Mouse (Mus musculus): ENCODE measurements around the gene Apbb2. TPM values are rescaled to one million over a fixed set of nuclear protein-coding genes. Genes with fewer than 3 reads are reported as not detected.

The Apbb2 gene
- polyA plus RNA-seq, 1 experiment from 2014 or later: 36.8 TPM

GRCm38 (mm10) chr5:66328766-66329165, 289.8 kb downstream of the Apbb2 start:
- Histone ChIP-seq H3K27me3 (replicated peaks; ENCODE audit: low read depth, poor library complexity, severe bottlenecking) (no peaks in the 10 kb centered on the region), H3K4me3 (no peak overlapping the region), H3K27ac (replicated peaks) (no peak overlapping the region), H3K36me3 (replicated peaks) (peaks cover 6% of the 10 kb centered on the region; the same call in 1 of the 2 replicates), H3K9me3 (no peaks in the 10 kb centered on the region), H3K4me1 (peaks cover 14% of the 10 kb centered on the region)
- DNase-seq (ENCODE audit: low spot score): no peak
- WGBS: 84% methylated on average over 7 of the region's 7 CpGs

DNA sequence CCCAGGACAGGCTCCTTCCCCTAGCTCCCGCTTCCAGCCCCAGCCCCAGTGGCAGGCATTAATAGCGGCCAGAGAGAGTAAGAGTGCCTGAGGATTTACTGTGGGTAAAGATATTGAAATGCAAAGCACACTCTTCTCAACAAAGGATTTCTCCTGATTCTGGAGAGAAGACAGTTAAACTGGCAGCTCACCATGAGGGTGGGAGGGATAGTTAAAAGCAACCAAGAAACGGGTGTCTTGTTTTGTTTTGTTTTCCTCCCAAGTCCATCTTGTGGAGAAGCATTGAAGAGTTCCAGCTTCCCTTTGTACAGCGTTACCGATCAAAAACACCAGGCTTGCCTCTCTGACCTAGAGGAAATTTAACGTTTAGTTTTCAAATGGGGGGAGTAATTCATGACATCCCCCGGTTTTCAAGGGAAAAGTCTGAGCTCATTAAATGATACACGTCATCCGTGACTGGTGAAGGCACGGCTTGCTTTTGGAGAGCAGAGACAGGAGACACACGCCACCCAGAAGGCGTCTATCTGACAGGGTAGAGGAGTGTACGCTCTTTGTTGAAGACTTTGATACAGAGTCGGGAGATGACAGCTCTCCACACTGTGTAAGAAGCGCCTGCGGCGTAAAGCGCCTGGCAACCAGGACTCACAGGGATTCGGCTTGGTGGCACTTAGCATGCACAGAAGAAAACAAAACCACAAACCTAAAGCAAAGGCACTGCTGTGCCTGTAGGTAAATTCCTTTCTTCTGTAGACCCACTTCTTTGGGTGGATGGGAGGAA, 290.4 kb downstream of the Apbb2 start:
- no peak overlapping the region for H3K4me3 ChIP-seq

DNA sequence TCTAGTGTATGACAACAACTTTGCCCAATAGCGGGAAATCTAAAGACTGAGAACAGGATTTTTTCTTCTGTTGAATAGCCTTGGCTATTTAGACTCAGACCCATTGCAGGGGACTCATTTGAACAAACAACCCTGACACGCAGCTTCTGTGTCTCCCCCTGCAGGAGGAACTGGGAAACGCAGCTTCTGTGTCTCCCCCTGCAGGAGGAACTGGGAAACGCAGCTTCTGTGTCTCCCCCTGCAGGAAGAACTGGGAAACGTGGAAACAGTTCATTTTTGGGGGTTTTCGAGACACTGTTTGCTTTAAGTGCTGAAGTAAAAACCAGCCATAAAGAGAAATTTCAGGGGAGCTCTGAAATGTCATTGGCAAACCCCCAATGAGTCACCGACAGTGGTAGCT, 292.2 kb downstream of the Apbb2 start:
- DNase-seq (ENCODE audit: low spot score): no peak
- Histone ChIP-seq H3K9me3 (no peaks in the 10 kb centered on the region), H3K27me3 (replicated peaks; ENCODE audit: low read depth, poor library complexity, severe bottlenecking) (no peaks in the 10 kb centered on the region), H3K27ac (replicated peaks) (no peak overlapping the region), H3K4me3 (no peak overlapping the region), H3K36me3 (replicated peaks) (peaks cover 6% of the 10 kb centered on the region; the same call in 1 of the 2 replicates), H3K4me1 (peaks cover 14% of the 10 kb centered on the region)
- 80% methylated on average over 7 of the region's 7 CpGs for WGBS

More for the DNA sequence above, 290.4 kb downstream of the Apbb2 start:
- DNase-seq (ENCODE audit: low spot score): no peak
- Histone ChIP-seq H3K9me3 (no peaks in the 10 kb centered on the region), H3K4me1 (peaks cover 14% of the 10 kb centered on the region), H3K27me3 (replicated peaks; ENCODE audit: low read depth, poor library complexity, severe bottlenecking) (no peaks in the 10 kb centered on the region), H3K27ac (replicated peaks) (no peak overlapping the region), H3K36me3 (replicated peaks) (peaks cover 6% of the 10 kb centered on the region; the same call in 1 of the 2 replicates)
- WGBS: 54% methylated on average over 19 of the region's 19 CpGs

- no peak overlapping the region for H3K4me3 ChIP-seq
- DNase-seq (ENCODE audit: low spot score): no peak
- peaks cover 18% of the 10 kb centered on the region for H3K4me1 ChIP-seq
- H3K36me3 ChIP-seq (replicated peaks): peaks cover 6% of the 10 kb centered on the region; the same call in 1 of the 2 replicates
- H3K9me3 ChIP-seq: no peaks in the 10 kb centered on the region
- H3K27ac ChIP-seq (replicated peaks): no peak overlapping the region
- WGBS: 90% methylated on average over 11 of the region's 11 CpGs
- H3K27me3 ChIP-seq (replicated peaks; ENCODE audit: low read depth, poor library complexity, severe bottlenecking): no peaks in the 10 kb centered on the region
Measured at GRCm38 (mm10) chr5:66323603-66324002, 295.0 kb downstream of the Apbb2 start.

DNA sequence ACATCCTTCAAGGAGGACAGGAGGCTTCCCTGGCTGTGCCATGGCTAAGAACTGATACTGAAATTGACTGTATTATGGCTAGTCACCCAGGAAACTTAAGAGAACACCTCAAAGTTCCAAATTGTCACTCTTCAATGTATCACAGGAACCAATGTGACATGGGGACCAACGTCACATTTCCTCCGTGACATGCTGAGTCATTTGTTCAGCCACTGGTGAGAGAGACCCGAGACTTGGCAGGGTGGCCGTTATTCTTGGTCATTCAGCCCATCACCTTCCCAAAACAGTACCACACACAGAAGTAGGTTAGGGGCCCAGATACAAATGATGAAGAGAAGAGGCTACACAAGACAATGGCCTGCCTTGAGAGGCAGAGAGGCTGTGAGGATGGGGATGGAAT, 295.5 kb downstream of the Apbb2 start:
- H3K27ac ChIP-seq (replicated peaks): no peak overlapping the region
- H3K4me1 ChIP-seq: peaks cover 15% of the 10 kb centered on the region
- H3K9me3 ChIP-seq: no peaks in the 10 kb centered on the region
- DNase-seq (ENCODE audit: low spot score): no peak
- 91% methylated on average over 4 of the region's 4 CpGs for WGBS
- H3K4me3 ChIP-seq: no peak overlapping the region
- peaks cover 6% of the 10 kb centered on the region; the same call in 1 of the 2 replicates for H3K36me3 ChIP-seq (replicated peaks)
- no peaks in the 10 kb centered on the region for H3K27me3 ChIP-seq (replicated peaks; ENCODE audit: low read depth, poor library complexity, severe bottlenecking)

- DNase-seq (ENCODE audit: low spot score): no peak
- Histone ChIP-seq H3K27me3 (replicated peaks; ENCODE audit: low read depth, poor library complexity, severe bottlenecking) (no peaks in the 10 kb centered on the region), H3K36me3 (replicated peaks) (no peaks in the 10 kb centered on the region), H3K4me1 (peaks cover 10% of the 10 kb centered on the region), H3K27ac (replicated peaks) (no peak overlapping the region), H3K4me3 (no peak overlapping the region), H3K9me3 (no peaks in the 10 kb centered on the region)
- 52% methylated on average over 14 of the region's 14 CpGs for WGBS
Measured at GRCm38 (mm10) chr5:66319827-66320404, 298.7 kb downstream of the Apbb2 start.

GRCm38 (mm10) chr5:66319341-66319740, 299.2 kb downstream of the Apbb2 start:
- WGBS: 65% methylated on average over 6 of the region's 6 CpGs
- Histone ChIP-seq H3K27ac (replicated peaks) (no peak overlapping the region), H3K36me3 (replicated peaks) (no peaks in the 10 kb centered on the region), H3K4me3 (no peak overlapping the region), H3K27me3 (replicated peaks; ENCODE audit: low read depth, poor library complexity, severe bottlenecking) (no peaks in the 10 kb centered on the region), H3K4me1 (peaks cover 10% of the 10 kb centered on the region), H3K9me3 (no peaks in the 10 kb centered on the region)
- peak; percentile 53 for DNase-seq (ENCODE audit: low spot score)

DNA sequence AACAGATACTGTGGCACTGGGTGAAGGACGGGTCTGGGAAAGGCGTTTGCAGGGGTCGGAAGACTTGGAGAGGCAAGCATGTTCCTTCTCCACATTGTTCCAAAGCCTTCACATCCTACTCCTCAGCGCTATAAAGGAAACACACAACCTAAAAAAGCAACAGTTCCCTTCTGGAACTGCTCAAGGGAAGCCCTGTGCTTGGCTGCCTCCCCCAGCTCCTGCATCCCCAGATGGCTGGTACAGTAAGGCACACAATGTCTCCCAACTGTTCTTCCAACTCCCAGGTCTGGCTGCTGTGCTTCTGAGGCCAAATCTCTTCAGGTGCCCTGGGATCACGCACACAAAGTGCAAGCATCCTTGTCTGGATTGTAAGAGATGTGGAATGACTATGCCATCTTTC, 302.8 kb downstream of the Apbb2 start:
- H3K4me1 ChIP-seq: peaks cover 18% of the 10 kb centered on the region
- H3K9me3 ChIP-seq: no peaks in the 10 kb centered on the region
- no peak for DNase-seq (ENCODE audit: low spot score)
- H3K4me3 ChIP-seq: no peak overlapping the region
- H3K27me3 ChIP-seq (replicated peaks; ENCODE audit: low read depth, poor library complexity, severe bottlenecking): no peaks in the 10 kb centered on the region
- H3K36me3 ChIP-seq (replicated peaks): peaks cover 3% of the 10 kb centered on the region; the same call in 1 of the 2 replicates
- 87% methylated on average over 5 of the region's 5 CpGs for WGBS
- H3K27ac ChIP-seq (replicated peaks): no peak overlapping the region

- DNase-seq (ENCODE audit: low spot score): no peak
- H3K27me3 ChIP-seq (replicated peaks; ENCODE audit: low read depth, poor library complexity, severe bottlenecking): no peaks in the 10 kb centered on the region
- H3K4me3 ChIP-seq: no peak overlapping the region
- peaks cover 18% of the 10 kb centered on the region for H3K36me3 ChIP-seq (replicated peaks)
- H3K9me3 ChIP-seq: no peaks in the 10 kb centered on the region
- peaks cover 17% of the 10 kb centered on the region for H3K4me1 ChIP-seq
- 88% methylated on average over 11 of the region's 11 CpGs for WGBS
- H3K27ac ChIP-seq (replicated peaks): no peak overlapping the region
Measured at GRCm38 (mm10) chr5:66310806-66311205, 307.8 kb downstream of the Apbb2 start.

DNA sequence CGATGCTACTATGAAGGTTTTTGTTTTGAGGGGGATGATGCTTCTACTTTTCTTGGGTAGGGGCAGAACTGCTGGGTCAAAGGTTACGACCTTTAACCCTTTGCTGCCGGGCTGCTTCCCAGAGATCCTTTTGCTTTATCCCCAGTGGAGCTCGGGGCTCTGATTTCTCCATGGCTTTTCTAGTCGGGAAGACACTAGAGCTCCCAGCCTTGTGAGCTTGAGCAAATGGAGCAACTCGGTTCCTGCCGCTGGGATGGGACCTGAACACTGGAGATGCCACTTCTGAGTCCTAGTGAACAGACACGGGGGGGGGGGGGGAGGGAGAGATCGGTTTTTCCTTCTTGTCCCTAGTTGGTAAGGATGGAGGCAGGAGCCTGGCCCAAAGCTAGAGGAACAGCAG, 308.3 kb downstream of the Apbb2 start:
- 40% methylated on average over 9 of the region's 9 CpGs for WGBS
- H3K4me1 ChIP-seq: peaks cover 17% of the 10 kb centered on the region
- no peaks in the 10 kb centered on the region for H3K27me3 ChIP-seq (replicated peaks; ENCODE audit: low read depth, poor library complexity, severe bottlenecking)
- H3K36me3 ChIP-seq (replicated peaks): peaks cover 18% of the 10 kb centered on the region
- DNase-seq (ENCODE audit: low spot score): no peak
- H3K9me3 ChIP-seq: no peaks in the 10 kb centered on the region
- no peak overlapping the region for H3K27ac ChIP-seq (replicated peaks)
- H3K4me3 ChIP-seq: no peak overlapping the region

GRCm38 (mm10) chr5:66305511-66305910, 313.1 kb downstream of the Apbb2 start:
- Histone ChIP-seq H3K4me1 (peaks cover 6% of the 10 kb centered on the region), H3K27ac (replicated peaks) (no peak overlapping the region), H3K27me3 (replicated peaks; ENCODE audit: low read depth, poor library complexity, severe bottlenecking) (no peaks in the 10 kb centered on the region), H3K9me3 (no peaks in the 10 kb centered on the region), H3K36me3 (replicated peaks) (peaks cover 23% of the 10 kb centered on the region), H3K4me3 (no peak overlapping the region)
- WGBS: 85% methylated on average over 8 of the region's 8 CpGs
- no peak for DNase-seq (ENCODE audit: low spot score)

DNA sequence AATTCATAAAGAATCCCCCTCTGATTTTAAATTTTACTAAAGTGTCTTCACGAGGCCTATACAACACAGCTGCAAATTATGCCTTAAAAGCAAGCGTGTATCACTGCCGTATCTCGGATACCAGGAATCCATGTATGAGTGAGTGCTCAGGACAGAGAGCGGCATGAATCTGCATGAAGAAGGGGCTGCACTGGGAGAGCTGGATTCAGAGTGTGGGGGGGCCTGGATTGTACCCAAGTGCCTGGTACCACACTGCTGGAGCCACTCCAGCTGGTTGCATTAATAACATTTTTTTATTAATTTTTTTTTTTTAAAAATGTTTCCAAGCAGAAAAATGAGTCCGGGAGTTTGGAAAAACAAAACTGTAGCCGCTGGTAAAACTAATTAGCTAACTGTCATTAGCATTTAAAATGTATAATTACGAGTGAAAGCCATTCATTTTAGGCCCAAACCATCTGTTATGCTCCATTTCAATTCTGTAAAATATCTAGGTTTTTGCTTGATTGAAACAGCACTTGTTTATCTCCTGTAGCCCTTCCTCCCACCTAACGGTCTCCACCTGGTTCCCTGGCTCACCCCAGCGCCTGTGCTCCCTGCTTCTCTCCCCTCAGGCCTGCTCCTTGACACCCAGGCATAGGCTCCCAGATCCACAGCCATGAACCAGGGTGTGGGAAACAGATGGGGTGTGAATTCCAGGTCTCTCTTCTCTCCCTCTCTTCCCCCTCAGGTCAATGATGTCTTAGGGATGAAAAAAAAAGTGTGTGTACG, 314.1 kb downstream of the Apbb2 start:
- DNase-seq (ENCODE audit: low spot score): no peak
- no peaks in the 10 kb centered on the region for H3K27me3 ChIP-seq (replicated peaks; ENCODE audit: low read depth, poor library complexity, severe bottlenecking)
- WGBS: 90% methylated on average over 11 of the region's 11 CpGs
- H3K4me3 ChIP-seq: no peak overlapping the region
- H3K4me1 ChIP-seq: 0 out of 2 replicates have a peak, but pooled peaks cover 2% of the 10 kb centered on the region
- H3K27ac ChIP-seq (replicated peaks): no peak overlapping the region
- peaks cover 21% of the 10 kb centered on the region for H3K36me3 ChIP-seq (replicated peaks)
- H3K9me3 ChIP-seq: no peaks in the 10 kb centered on the region

All from embryonic facial prominence, embryonic 10.5 days (tissue).